Mouse (Mus musculus) embryonic facial prominence, embryonic 11.5 days (tissue): Measurements from ENCODE around the gene Gm9945. TPM values are rescaled to one million over a fixed set of nuclear protein-coding genes. Genes with fewer than 3 reads are reported as not detected.

ENCODE experiments used
- ATAC-seq: fragments of 200-750 bp; cut with Nextera tagmentation; replicated peaks from 2 replicates; pipeline ENCODE4 v1.8.0; 2017; ENCODE audit warnings: low read depth; ENCODE audit not compliant: insufficient number of reproducible peaks, low FRiP score, low TSS enrichment
- DNase-seq: peaks from one replicate; pipeline ENCODE4 v3.0.0-alpha.2; 2015; ENCODE audit warnings: low spot score
- H3K27ac ChIP-seq: fragments of 300-500 bp; sonication (generic); replicated peaks from 2 replicates; pipeline ENCODE4 v1.5.1; 2014; ENCODE audit warnings: mild to moderate bottlenecking, low read depth, low read length, control low read depth
- H3K27me3 ChIP-seq: fragments of 300-500 bp; sonication (generic); 2 replicates; pipeline ENCODE4 v1.6.1; 2014; ENCODE audit warnings: mild to moderate bottlenecking, low read length, moderate library complexity, mixed read lengths; ENCODE audit not compliant: control insufficient read depth, insufficient read depth
- H3K36me3 ChIP-seq: fragments of 300-500 bp; sonication (generic); replicated peaks from 2 replicates; pipeline ENCODE4 v1.6.1; 2014; ENCODE audit warnings: low read depth, mild to moderate bottlenecking, low read length, moderate library complexity, mixed read lengths; ENCODE audit not compliant: control insufficient read depth, insufficient read depth
- H3K4me1 ChIP-seq: fragments of 300-500 bp; sonication (generic); 2 replicates; pipeline ENCODE4 v1.6.1; 2014; ENCODE audit warnings: low read length, mixed read lengths; ENCODE audit not compliant: control insufficient read depth, insufficient read depth
- H3K4me2 ChIP-seq: fragments of 300-500 bp; sonication (generic); 2 replicates; pipeline ENCODE4 v1.6.1; 2014; ENCODE audit warnings: low read depth, mild to moderate bottlenecking, control low read depth, low read length, moderate library complexity
- H3K4me3 ChIP-seq: fragments of 300-500 bp; sonication (generic); 2 replicates; pipeline ENCODE4 v1.5.1; 2014; ENCODE audit warnings: low read depth, low read length, control low read depth
- H3K9ac ChIP-seq: fragments of 300-500 bp; sonication (generic); replicated peaks from 2 replicates; pipeline ENCODE4 v1.6.1; 2014; ENCODE audit warnings: mild to moderate bottlenecking, control low read depth, low read length
- H3K9me3 ChIP-seq: fragments of 300-500 bp; sonication (generic); replicated peaks from 2 replicates; pipeline ENCODE4 v1.6.1; 2016; ENCODE audit warnings: mild to moderate bottlenecking, low read length, inconsistent platforms, mixed read lengths; ENCODE audit not compliant: control insufficient read depth
- WGBS: fragments of 180-500 bp; shearing (Covaris S2); extraction: QIAGEN DNeasy Blood & Tissue Kit; methylation state at CpG from one replicate; pipeline ENCODE4 v1.1.7; 2014; 5-methylcytosine and 5-hydroxymethylcytosine counted together
- polyA plus RNA-seq: library from polyadenylated mRNA; unstranded; fragments of >200 nt; fragmentation: Nextera tagmentation; extraction: Ambion mirVana; gene quantifications from 2 replicates; pipeline ENCODE4 v1.2.1, GENCODE M21; 2014

Gm9945 gene
- polyA plus RNA-seq, 1 experiment from 2014 or later, result not detected

- Histone ChIP-seq H3K9me3 (no peaks in the 10 kb centered on the region), H3K9ac (no peak overlapping the region), H3K27ac (no peak overlapping the region), H3K36me3 (no peaks in the 10 kb centered on the region), H3K27me3 (no peaks in the 10 kb centered on the region), H3K4me1 (no peaks in the 10 kb centered on the region), H3K4me2 (no peak overlapping the region), H3K4me3 (no peak overlapping the region)
- WGBS, result 82% methylated on average over 5 of the region's 5 CpGs
- ATAC-seq (no peak), DNase-seq (no peak)
Observed at GRCm38 (mm10) chr11:53503738-53504137, 23.8 kb downstream of the Gm9945 start.

GRCm38 (mm10) chr11:53504376-53504775 is 24.4 kb downstream of the Gm9945 start:
- WGBS, result 77% methylated on average over 8 of the region's 8 CpGs
- Histone ChIP-seq H3K27me3 (no peaks in the 10 kb centered on the region), H3K36me3 (no peaks in the 10 kb centered on the region), H3K4me2 (no peak overlapping the region), H3K4me1 (no peaks in the 10 kb centered on the region), H3K27ac (no peak overlapping the region), H3K9me3 (no peaks in the 10 kb centered on the region), H3K4me3 (no peak overlapping the region), H3K9ac (no peak overlapping the region)
- no peak for DNase-seq
- ATAC-seq, result no peak; the same call in 1 of the 2 replicates

GRCm38 (mm10) chr11:53505026-53505663 is 25.2 kb downstream of the Gm9945 start:
- no peaks in the 10 kb centered on the region for H3K27me3 ChIP-seq
- 54% methylated on average over 5 of the region's 5 CpGs for WGBS

GRCm38 (mm10) chr11:53507098-53507805 is 27.3 kb downstream of the Gm9945 start:
- H3K9ac ChIP-seq, result no peak overlapping the region
- no peaks in the 10 kb centered on the region for H3K4me1 ChIP-seq
- H3K27ac ChIP-seq, result no peak overlapping the region
- no peaks in the 10 kb centered on the region for H3K36me3 ChIP-seq
- no peak for DNase-seq
- no peak overlapping the region for H3K4me2 ChIP-seq
- WGBS, result 88% methylated on average over 9 of the region's 9 CpGs
- H3K4me3 ChIP-seq, result no peak overlapping the region
- H3K27me3 ChIP-seq, result no peaks in the 10 kb centered on the region
- no peaks in the 10 kb centered on the region for H3K9me3 ChIP-seq
- no peak for ATAC-seq

More at GRCm38 (mm10) chr11:53505026-53505663, 25.2 kb downstream of the Gm9945 start:
- Histone ChIP-seq H3K4me1 (no peaks in the 10 kb centered on the region), H3K36me3 (no peaks in the 10 kb centered on the region), H3K9ac (no peak overlapping the region), H3K9me3 (no peaks in the 10 kb centered on the region), H3K4me2 (no peak overlapping the region), H3K4me3 (no peak overlapping the region), H3K27ac (no peak overlapping the region)
- DNase-seq (no peak), ATAC-seq (no peak)

- no peak overlapping the region for H3K4me3 ChIP-seq
- H3K9ac ChIP-seq, result no peak overlapping the region
- H3K27ac ChIP-seq, result no peak overlapping the region
- 64% methylated on average over 7 of the region's 7 CpGs for WGBS
- no peak overlapping the region for H3K4me2 ChIP-seq
- DNase-seq (no peak), ATAC-seq (no peak)
- no peaks in the 10 kb centered on the region for H3K4me1 ChIP-seq
- no peaks in the 10 kb centered on the region for H3K27me3 ChIP-seq
- no peaks in the 10 kb centered on the region for H3K36me3 ChIP-seq
- H3K9me3 ChIP-seq, result no peaks in the 10 kb centered on the region
Observed at GRCm38 (mm10) chr11:53508152-53508551, 28.2 kb downstream of the Gm9945 start.

- H3K27me3 ChIP-seq, result no peaks in the 10 kb centered on the region
- no peak overlapping the region for H3K9ac ChIP-seq
- ATAC-seq (no peak), DNase-seq (no peak)
- WGBS, result 54% methylated on average over 3 of the region's 3 CpGs
- H3K4me2 ChIP-seq, result no peak overlapping the region
- no peaks in the 10 kb centered on the region for H3K4me1 ChIP-seq
- no peaks in the 10 kb centered on the region for H3K9me3 ChIP-seq
- no peak overlapping the region for H3K4me3 ChIP-seq
- no peaks in the 10 kb centered on the region for H3K36me3 ChIP-seq
- H3K27ac ChIP-seq, result no peak overlapping the region
Observed at GRCm38 (mm10) chr11:53508591-53508990, 28.6 kb downstream of the Gm9945 start.

GRCm38 (mm10) chr11:53510351-53510750 is 30.4 kb downstream of the Gm9945 start:
- H3K4me2 ChIP-seq, result no peak overlapping the region
- no peak overlapping the region for H3K4me3 ChIP-seq
- 61% methylated on average over 5 of the region's 5 CpGs for WGBS
- no peaks in the 10 kb centered on the region for H3K27me3 ChIP-seq
- no peak overlapping the region for H3K27ac ChIP-seq
- H3K4me1 ChIP-seq, result no peaks in the 10 kb centered on the region
- no peak for DNase-seq
- H3K9me3 ChIP-seq, result no peaks in the 10 kb centered on the region
- ATAC-seq, result no peak
- no peaks in the 10 kb centered on the region for H3K36me3 ChIP-seq
- H3K9ac ChIP-seq, result no peak overlapping the region
